Mouse (Mus musculus) small intestine, adult 2 months (tissue): Measurements from ENCODE around the gene Pnrc2. TPM values are rescaled to one million over a fixed set of nuclear protein-coding genes. Genes with fewer than 3 reads are reported as not detected.
A peak's percentile ranks its signal among the peaks of the same experiment; 100 is the strongest.

Source experiments
- H3K27ac ChIP-seq: fragments of 200-500 bp; 2 replicates; pipeline ENCODE4 v1.5.1; 2012; ENCODE audit warnings: low read depth, low read length, control low read depth, inconsistent platforms; ENCODE audit not compliant: insufficient read depth
- H3K27me3 ChIP-seq: fragments of 200-500 bp; 2 replicates; pipeline ENCODE4 v1.6.1; 2012; ENCODE audit warnings: mild to moderate bottlenecking, moderate library complexity, low read length, inconsistent platforms; ENCODE audit not compliant: control insufficient read depth, insufficient read depth
- H3K36me3 ChIP-seq: fragments of 200-500 bp; 2 replicates; pipeline ENCODE4 v1.6.1; 2012; ENCODE audit warnings: mild to moderate bottlenecking, low read length, control low read depth, inconsistent platforms; ENCODE audit not compliant: control insufficient read depth, insufficient read depth
- H3K4me1 ChIP-seq: fragments of 200-500 bp; 2 replicates; pipeline ENCODE4 v1.6.1; 2012; ENCODE audit warnings: low read length, inconsistent platforms, mixed read lengths; ENCODE audit not compliant: control insufficient read depth, insufficient read depth, insufficient read length
- H3K4me3 ChIP-seq: fragments of 200-500 bp; 2 replicates; pipeline ENCODE4 v1.5.1; 2012; ENCODE audit warnings: low read depth, mild to moderate bottlenecking, control low read depth, inconsistent platforms, low read length, moderate library complexity
- CTCF ChIP-seq: fragments of 200-500 bp; IDR thresholded peaks from 2 replicates; pipeline ENCODE4 v1.5.1; 2012; ENCODE audit warnings: low read depth, mild to moderate bottlenecking, control low read depth, inconsistent platforms, low read length, moderate library complexity, mixed read lengths; ENCODE audit not compliant: insufficient replicate concordance, insufficient read length; ENCODE audit errors: extremely low read depth
- POLR2A ChIP-seq: fragments of 200-500 bp; IDR thresholded peaks from 2 replicates; pipeline ENCODE4 v1.6.1; 2012; ENCODE audit warnings: low read depth, mild to moderate bottlenecking, control low read depth, inconsistent platforms, low read length, moderate library complexity
- WGBS: fragments of 180-500 bp; shearing (Covaris S2); methylation state at CpG from one replicate; pipeline ENCODE4 v1.1.7; 2018; 5-methylcytosine and 5-hydroxymethylcytosine counted together
- polyA plus RNA-seq: library from polyadenylated mRNA; depleted of rRNA; stranded (reverse); fragments of >200 nt; gene quantifications from 2 replicates; pipeline ENCODE4 v1.2.3, GENCODE M21; 2012

Pnrc2 gene
- polyA plus RNA-seq, 1 experiment = 8.5 TPM

DNA sequence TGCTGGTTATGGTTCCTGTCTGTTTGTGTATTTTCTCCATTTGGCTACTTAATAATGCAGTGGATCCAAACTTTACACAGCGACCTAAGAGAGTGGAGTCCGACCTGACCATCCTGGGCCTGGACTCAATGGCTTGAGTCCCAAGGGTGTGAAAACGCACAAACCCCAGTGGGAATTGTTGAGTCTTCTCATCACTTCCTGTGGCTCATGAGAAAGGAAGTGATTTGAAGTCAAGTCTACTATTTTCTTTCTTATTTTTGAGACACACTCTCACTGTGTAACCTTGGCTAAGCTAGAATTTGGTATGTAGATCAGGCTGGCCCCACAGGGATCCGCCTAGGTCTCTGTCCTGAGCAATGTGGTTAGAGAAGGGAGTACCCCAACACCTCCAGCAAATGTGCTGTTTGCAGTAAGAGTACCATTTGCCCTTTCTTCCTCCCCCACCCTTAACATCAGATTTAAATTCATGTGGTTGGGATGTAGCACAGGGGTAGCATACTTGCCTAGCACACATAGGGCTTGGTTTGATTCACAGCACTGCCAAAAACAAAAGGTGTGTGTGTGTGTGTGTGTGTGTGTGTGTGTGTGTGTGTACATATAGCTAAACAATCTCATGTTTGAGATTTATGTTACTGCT lies 29.1 kb upstream of the Pnrc2 start:
- Histone ChIP-seq H3K27me3 (no peaks in the 10 kb centered on the region), H3K4me3 (no peak overlapping the region), H3K4me1 (peaks cover 3% of the 10 kb centered on the region; the same call in 1 of the 2 replicates), H3K36me3 (no peaks in the 10 kb centered on the region), H3K27ac (no peak overlapping the region)
- TF ChIP-seq POLR2A (no peak), CTCF (no peak)
- WGBS = 87% methylated on average over 4 of the region's 4 CpGs

DNA sequence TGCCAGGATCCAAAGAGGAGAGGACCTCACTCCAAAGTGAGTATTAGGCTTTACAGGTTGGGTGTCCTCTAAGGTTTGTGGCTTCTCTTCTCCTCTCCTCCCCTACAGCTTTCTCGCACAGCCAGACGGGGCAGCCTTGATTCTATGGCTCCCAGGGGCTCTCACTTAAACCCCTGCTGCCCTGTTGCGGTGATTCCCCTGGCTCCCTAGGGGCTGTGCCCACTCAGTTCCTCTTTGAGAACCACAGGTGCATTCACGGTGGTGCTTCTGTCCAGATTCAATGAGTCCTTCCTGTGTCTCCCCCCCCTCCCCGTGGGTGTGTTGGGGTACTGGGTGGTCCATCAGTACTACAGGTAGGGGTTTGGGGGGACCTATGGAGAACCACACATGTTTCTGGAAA lies 26.4 kb upstream of the Pnrc2 start:
- TF ChIP-seq CTCF (no peak), POLR2A (no peak)
- H3K27me3 ChIP-seq = no peaks in the 10 kb centered on the region
- H3K4me3 ChIP-seq = no peak overlapping the region
- no peak overlapping the region for H3K27ac ChIP-seq
- WGBS = 81% methylated on average over 5 of the region's 5 CpGs
- no peaks in the 10 kb centered on the region for H3K36me3 ChIP-seq
- peaks cover 3% of the 10 kb centered on the region; the same call in 1 of the 2 replicates for H3K4me1 ChIP-seq

GRCm38 (mm10) chr4:135899050-135899448 lies 25.4 kb upstream of the Pnrc2 start:
- WGBS = 80% methylated on average over 7 of the region's 7 CpGs
- no peak overlapping the region; the same call in 1 of the 2 replicates for H3K27ac ChIP-seq
- H3K4me1 ChIP-seq = peaks cover 3% of the 10 kb centered on the region; the same call in 1 of the 2 replicates
- H3K36me3 ChIP-seq = no peaks in the 10 kb centered on the region
- no peak for TF ChIP-seq CTCF
- no peak overlapping the region for H3K4me3 ChIP-seq
- no peaks in the 10 kb centered on the region for H3K27me3 ChIP-seq

- Histone ChIP-seq H3K4me1 (peaks cover 3% of the 10 kb centered on the region; the same call in 1 of the 2 replicates), H3K27ac (peak overlapping the region; percentile 51), H3K36me3 (no peaks in the 10 kb centered on the region), H3K27me3 (no peaks in the 10 kb centered on the region), H3K4me3 (no peak overlapping the region)
- peak; percentile 34; the same call in 1 of the 2 replicates for TF ChIP-seq POLR2A
- no peak for TF ChIP-seq CTCF
- 28% methylated on average over 9 of the region's 9 CpGs for WGBS
Measured at GRCm38 (mm10) chr4:135898380-135899049, 24.9 kb upstream of the Pnrc2 start.

GRCm38 (mm10) chr4:135896157-135896556 lies 22.5 kb upstream of the Pnrc2 start:
- Histone ChIP-seq H3K36me3 (no peaks in the 10 kb centered on the region), H3K27me3 (no peaks in the 10 kb centered on the region), H3K4me1 (peaks cover 3% of the 10 kb centered on the region; the same call in 1 of the 2 replicates), H3K27ac (no peak overlapping the region), H3K4me3 (peak overlapping the region; percentile 37)
- TF ChIP-seq POLR2A = no peak
- no peak for TF ChIP-seq CTCF
- 77% methylated on average over 6 of the region's 6 CpGs for WGBS

- Histone ChIP-seq H3K4me1 (peaks cover 3% of the 10 kb centered on the region; the same call in 1 of the 2 replicates), H3K27ac (no peak within 1 kb of the TSS), H3K4me3 (peak within 1 kb of the TSS; percentile 42), H3K36me3 (no peaks in the 10 kb centered on the region), H3K27me3 (no peaks in the 10 kb centered on the region)
- 68% methylated on average over 8 of the region's 8 CpGs for WGBS
- TF ChIP-seq POLR2A (no peak), CTCF (no peak)
Measured at GRCm38 (mm10) chr4:135895071-135895571, 21.5 kb upstream of the Pnrc2 start, which contains the start of gene Cnr2. Gene Cnr2, plus strand, starts transcription at chr4:135895394.

GRCm38 (mm10) chr4:135892884-135893283 lies 19.2 kb upstream of the Pnrc2 start:
- no peak for TF ChIP-seq POLR2A
- TF ChIP-seq CTCF = no peak
- Histone ChIP-seq H3K4me3 (no peak overlapping the region), H3K27ac (no peak overlapping the region), H3K4me1 (no peaks in the 10 kb centered on the region; the same call in 1 of the 2 replicates), H3K36me3 (no peaks in the 10 kb centered on the region), H3K27me3 (no peaks in the 10 kb centered on the region)
- 73% methylated on average over 4 of the region's 4 CpGs for WGBS
